In genomic region chr11:23007481-23008180, GRCm38 (mm10) we compare ENCODE assay signal across 8 mouse cellular contexts. TPM values are rescaled to one million over a fixed set of nuclear protein-coding genes. Genes with fewer than 3 reads are reported as not detected.
A peak's percentile ranks its signal among the peaks of the same experiment; 100 is the strongest.
DNase-seq lines count a peak whose midpoint lies in the region; ATAC-seq and TF ChIP-seq lines count a peak whose summit lies in the region.

TSS of gene Fam161a (plus strand) at chr11:23007531.

- no peaks in the 10 kb centered on the region for H3K9me3 ChIP-seq in ES-E14 (ENCODE audit: control insufficient read depth, insufficient read depth, low read depth, low read length)
- H3K9me3 ChIP-seq in forebrain, embryonic 12.5 days: no peaks in the 10 kb centered on the region
- no peaks in the 10 kb centered on the region for H3K9me3 ChIP-seq in heart, postnatal 0 days (replicated peaks; ENCODE audit: control insufficient read depth, low read length)
- H3K9me3 ChIP-seq in liver, embryonic 14.5 days (ENCODE audit: control insufficient read depth, low read length): no peaks in the 10 kb centered on the region
- H3K9me3 ChIP-seq in stomach, embryonic 15.5 days: no peaks in the 10 kb centered on the region

- TF ChIP-seq CTCF in heart, postnatal 0 days (IDR thresholded peaks at IDR 0.05; ENCODE audit: low read depth): no peak
- TF ChIP-seq CTCF in liver, embryonic 14.5 days (IDR thresholded peaks at IDR 0.05; ENCODE audit: low read depth): no peak

- peak within 1 kb of the TSS; percentile 66 to 85 for H3K4me3 ChIP-seq in ES-E14 (ENCODE audit: insufficient read depth in 1 of 2, low read depth in 1 of 2, low read length in 2 of 2, poor library complexity in 1 of 2, severe bottlenecking in 1 of 2)
- peak within 1 kb of the TSS; percentile 58 for H3K4me3 ChIP-seq in forebrain, embryonic 12.5 days (replicated peaks)
- peak within 1 kb of the TSS; percentile 57 for H3K4me3 ChIP-seq in heart, postnatal 0 days (ENCODE audit: low read depth, low read length)
- H3K4me3 ChIP-seq in liver, embryonic 14.5 days (ENCODE audit: insufficient read depth in 1 of 2, low read depth in 2 of 2, low read length in 2 of 2): peak within 1 kb of the TSS; percentile 66 to 90
- H3K4me3 ChIP-seq in stomach, embryonic 15.5 days (replicated peaks): peak within 1 kb of the TSS; percentile 61

- DNase-seq in ES-E14 (ENCODE audit: low read depth, low spot score): peak; percentile 87
- peak; percentile 96 for DNase-seq in heart, postnatal 0 days (ENCODE audit: low spot score)
- peak; percentile 77 to 94 for DNase-seq in kidney, postnatal 36 days
- DNase-seq in liver, embryonic 14.5 days (ENCODE audit: low read depth in 3 of 3, low spot score in 3 of 3): peak; percentile 91 to 94 (median 93)
- peak; percentile 77 for DNase-seq in neural tube, embryonic 10.5 days (ENCODE audit: extremely low spot score, low spot score)

- WGBS in forebrain, embryonic 12.5 days: 2% methylated on average over 22 of the region's 22 CpGs
- WGBS in heart, postnatal 0 days: under 1% methylated on average over 22 of the region's 22 CpGs
- under 1% methylated on average over 22 of the region's 22 CpGs for WGBS in liver, embryonic 14.5 days (ENCODE audit: insufficient replicate concordance)
- under 1% methylated on average over 22 of the region's 22 CpGs for WGBS in stomach, embryonic 15.5 days

- H3K9ac ChIP-seq in ES-E14 (ENCODE audit: insufficient read depth, low read depth, low read length, poor library complexity, severe bottlenecking): peak within 1 kb of the TSS; percentile 78
- H3K9ac ChIP-seq in forebrain, embryonic 12.5 days: peak within 1 kb of the TSS; percentile 78
- peak within 1 kb of the TSS; percentile 46 for H3K9ac ChIP-seq in heart, postnatal 0 days (replicated peaks; ENCODE audit: low read depth, low read length)
- H3K9ac ChIP-seq in liver, embryonic 14.5 days (replicated peaks): peak within 1 kb of the TSS; percentile 77
- peak within 1 kb of the TSS; percentile 62 for H3K9ac ChIP-seq in stomach, embryonic 15.5 days

- H3K36me3 ChIP-seq in ES-E14 (ENCODE audit: control insufficient read depth, insufficient read depth, low read length, poor library complexity, severe bottlenecking): peaks cover 8% of the 10 kb centered on the region
- peaks cover 22% of the 10 kb centered on the region for H3K36me3 ChIP-seq in forebrain, embryonic 12.5 days (replicated peaks)
- peaks cover 17% of the 10 kb centered on the region for H3K36me3 ChIP-seq in heart, postnatal 0 days (replicated peaks; ENCODE audit: control insufficient read depth, insufficient read depth, low read length)
- H3K36me3 ChIP-seq in liver, embryonic 14.5 days (replicated peaks; ENCODE audit: control insufficient read depth, insufficient read depth, low read depth): peaks cover 25% of the 10 kb centered on the region
- peaks cover 12% of the 10 kb centered on the region for H3K36me3 ChIP-seq in stomach, embryonic 15.5 days

- no peak for TF ChIP-seq EP300 in heart, postnatal 0 days (IDR thresholded peaks at IDR 0.05; ENCODE audit: low read depth)
- TF ChIP-seq EP300 in liver, embryonic 14.5 days (IDR thresholded peaks at IDR 0.05; ENCODE audit: low read depth): no peak

- H3K27me3 ChIP-seq in forebrain, embryonic 12.5 days: no peaks in the 10 kb centered on the region; the same call in 1 of the 2 replicates
- no peaks in the 10 kb centered on the region for H3K27me3 ChIP-seq in heart, postnatal 0 days (ENCODE audit: control insufficient read depth, insufficient read depth, low read length)
- H3K27me3 ChIP-seq in liver, embryonic 14.5 days (ENCODE audit: control insufficient read depth, insufficient read depth, low read length): no peaks in the 10 kb centered on the region
- H3K27me3 ChIP-seq in stomach, embryonic 15.5 days (replicated peaks): no peaks in the 10 kb centered on the region

- in situ Hi-C loops in ES-E14 (cut with MboI; ENCODE audit: low sequenced_read_pairs in 2 of 2, unreplicated experiment in 2 of 2): loop anchor here in 1 of 2 experiments (5.0 kb wide), 1 partner anchor 275 kb away; no protein-coding TSS in a partner anchor

- peak; percentile 99 for ATAC-seq in cerebellum, adult (ENCODE audit: insufficient number of reproducible peaks, low FRiP score, low TSS enrichment)
- peak; percentile 95 for ATAC-seq in forebrain, embryonic 12.5 days (ENCODE audit: low FRiP score)
- peak; percentile 96 for ATAC-seq in heart, postnatal 0 days (ENCODE audit: insufficient read depth, low read depth)
- ATAC-seq in liver, embryonic 14.5 days (ENCODE audit: insufficient read depth): peak; percentile 94
- ATAC-seq in stomach, embryonic 15.5 days (ENCODE audit: insufficient read depth, low FRiP score, low read depth): peak; percentile 95

- H3K27ac ChIP-seq in ES-E14 (ENCODE audit: insufficient read depth, low read depth, low read length, poor library complexity, severe bottlenecking): peak within 1 kb of the TSS; percentile 4; the same call in 1 of the 2 replicates
- H3K27ac ChIP-seq in forebrain, embryonic 12.5 days: peak within 1 kb of the TSS; percentile 89
- H3K27ac ChIP-seq in heart, postnatal 0 days (ENCODE audit: low read depth): peak within 1 kb of the TSS; percentile 78
- H3K27ac ChIP-seq in liver, embryonic 14.5 days: peak within 1 kb of the TSS; percentile 87
- H3K27ac ChIP-seq in stomach, embryonic 15.5 days: peak within 1 kb of the TSS; percentile 85

- H3K4me1 ChIP-seq in ES-E14 (ENCODE audit: control insufficient read depth in 2 of 2, insufficient read depth in 2 of 2, low read length in 2 of 2, poor library complexity in 1 of 2): no peaks in the 10 kb centered on the region
- peaks cover 4% of the 10 kb centered on the region for H3K4me1 ChIP-seq in forebrain, embryonic 12.5 days
- 0 out of 2 replicates have a peak, but pooled peaks cover 5% of the 10 kb centered on the region for H3K4me1 ChIP-seq in heart, postnatal 0 days (ENCODE audit: control insufficient read depth, insufficient read depth)
- H3K4me1 ChIP-seq in liver, embryonic 14.5 days (replicated peaks; ENCODE audit: control insufficient read depth in 2 of 2, insufficient read depth in 2 of 2, low read length in 1 of 2): peaks cover 6 to 7% of the 10 kb centered on the region in 2 experiments
- H3K4me1 ChIP-seq in stomach, embryonic 15.5 days: peaks cover 5% of the 10 kb centered on the region

- peak within 1 kb of the TSS; percentile 75 for H3K4me2 ChIP-seq in forebrain, embryonic 12.5 days
- H3K4me2 ChIP-seq in heart, postnatal 0 days (ENCODE audit: low read depth, low read length): peak within 1 kb of the TSS; percentile 81
- H3K4me2 ChIP-seq in liver, embryonic 14.5 days (ENCODE audit: low read depth): peak within 1 kb of the TSS; percentile 83
- peak within 1 kb of the TSS; percentile 82 for H3K4me2 ChIP-seq in stomach, embryonic 15.5 days

TF ChIP-seq in ES-E14, 5 proteins besides CTCF, POLR2A, EP300 and RAD21:
- no peak for TF ChIP-seq ZC3H11A (IDR thresholded peaks at IDR 0.05; ENCODE audit: borderline replicate concordance, low read depth, low read length)
- TF ChIP-seq MAFK (IDR thresholded peaks at IDR 0.05; ENCODE audit: insufficient read depth, low read depth, low read length): no peak
- TF ChIP-seq ZNF384 (IDR thresholded peaks at IDR 0.05; ENCODE audit: low read depth, low read length): no peak
- peak; percentile 54; the same call in 1 of the 2 replicates for TF ChIP-seq CHD2 (IDR thresholded peaks at IDR 0.05; ENCODE audit: low read depth, low read length)
- peak; percentile 42; the same call in 1 of the 2 replicates for TF ChIP-seq HCFC1 (IDR thresholded peaks at IDR 0.05; ENCODE audit: borderline replicate concordance, insufficient read depth, low read length)

RNA-seq across cellular contexts. Expression of gene Fam161a, which starts in this region (rescaled TPM):
- total RNA-seq in ES-E14 (2012; rRNA removed): 2.7 and 3.7 TPM in 2 replicates
- 2.8 and 3.2 TPM in 2 replicates for polyA plus RNA-seq in forebrain, embryonic 12.5 days (2016; fragmentation: Nextera tagmentation; extraction: Ambion mirVana)
- 0.34 and 11.4 TPM in 2 replicates for total RNA-seq in heart, postnatal 0 days (2014; rRNA removed; ENCODE audit: low replicate concordance)
- 1.3 and 1.9 TPM in 2 replicates for polyA plus RNA-seq in heart, postnatal 0 days (2015; fragmentation: Nextera tagmentation; extraction: Ambion mirVana)
- polyA plus RNA-seq in liver, embryonic 14.5 days (2012; rRNA removed): 0.61 and 0.93 TPM in 2 replicates
- 1.4 and 1.9 TPM in 2 replicates for polyA plus RNA-seq in liver, embryonic 14.5 days (2014; fragmentation: Nextera tagmentation; extraction: Ambion mirVana)
- 2.7 and 4.0 TPM in 2 replicates for polyA plus RNA-seq in stomach, embryonic 15.5 days (2015; fragmentation: Nextera tagmentation; extraction: Ambion mirVana)

Comparison
In these comparisons a context has a peak if more than half of its experiments do, and no peak if none do; other contexts are left out.
1. Peak in every context shown above with its lines: DNase-seq, ATAC-seq, H3K4me3 ChIP-seq and H3K27ac ChIP-seq.
2. H3K27ac ChIP-seq: peak in every context shown above with its lines; median percentile 89 in forebrain, embryonic 12.5 days; 87 in liver, embryonic 14.5 days; 85 in stomach, embryonic 15.5 days; 78 in heart, postnatal 0 days; 4 in ES-E14.